Mouse (Mus musculus) forebrain, embryonic 16.5 days (tissue): ENCODE measurements around the gene Smim15. TPM values are rescaled to one million over a fixed set of nuclear protein-coding genes. Genes with fewer than 3 reads are reported as not detected.

ENCODE experiments used
- ATAC-seq: fragments of 200-750 bp; cut with Nextera tagmentation; 2 replicates; pipeline ENCODE4 v1.8.0; 2017; ENCODE audit warnings: mild to moderate bottlenecking, moderate library complexity
- H3K27ac ChIP-seq: fragments of 300-500 bp; sonication (generic); 2 replicates; pipeline ENCODE4 v1.5.1; 2014; ENCODE audit warnings: low read length, control low read depth
- H3K27me3 ChIP-seq: fragments of 300-500 bp; sonication (generic); replicated peaks from 2 replicates; pipeline ENCODE4 v1.6.1; 2014; ENCODE audit warnings: low read length; ENCODE audit not compliant: control insufficient read depth, insufficient read depth
- H3K36me3 ChIP-seq: fragments of 300-500 bp; sonication (generic); 2 replicates; pipeline ENCODE4 v1.6.1; 2014; ENCODE audit not compliant: control insufficient read depth, insufficient read depth
- H3K4me1 ChIP-seq: fragments of 300-500 bp; sonication (generic); replicated peaks from 2 replicates; pipeline ENCODE4 v1.6.1; 2014; ENCODE audit warnings: low read length; ENCODE audit not compliant: control insufficient read depth, insufficient read depth
- H3K4me2 ChIP-seq: fragments of 300-500 bp; sonication (generic); 2 replicates; pipeline ENCODE4 v1.6.1; 2014; ENCODE audit warnings: mild to moderate bottlenecking, low read length, control low read depth
- H3K4me3 ChIP-seq: fragments of 300-500 bp; sonication (generic); replicated peaks from 2 replicates; pipeline ENCODE4 v1.5.1; 2014; ENCODE audit warnings: mild to moderate bottlenecking, low read length, control low read depth
- H3K9ac ChIP-seq: fragments of 300-500 bp; sonication (generic); replicated peaks from 2 replicates; pipeline ENCODE4 v1.6.1; 2014; ENCODE audit warnings: low read depth, low read length, control low read depth
- H3K9me3 ChIP-seq: fragments of 300-500 bp; sonication (generic); 2 replicates; pipeline ENCODE4 v1.6.1; 2016; ENCODE audit warnings: low read length; ENCODE audit not compliant: control insufficient read depth
- WGBS: fragments of 180-500 bp; shearing (Covaris S2); extraction: QIAGEN DNeasy Blood & Tissue Kit; methylation state at CpG from one replicate; pipeline ENCODE4 v1.1.7; 2014; 5-methylcytosine and 5-hydroxymethylcytosine counted together
- polyA plus RNA-seq: library from polyadenylated mRNA; unstranded; fragments of >200 nt; fragmentation: Nextera tagmentation; extraction: Ambion mirVana; gene quantifications from 2 replicates; pipeline ENCODE4 v1.2.1, GENCODE M21; 2015

Smim15 gene
- polyA plus RNA-seq, 1 experiment from 2014 or later: 46.7 TPM

GRCm38 (mm10) chr13:108032789-108033188, 11.5 kb upstream of the Smim15 start:
- H3K4me1 ChIP-seq: no peaks in the 10 kb centered on the region
- WGBS: 92% methylated on average over 4 of the region's 4 CpGs
- no peaks in the 10 kb centered on the region for H3K27me3 ChIP-seq
- no peak overlapping the region for H3K4me2 ChIP-seq
- no peak overlapping the region for H3K27ac ChIP-seq
- no peak for ATAC-seq
- no peaks in the 10 kb centered on the region for H3K36me3 ChIP-seq
- no peak overlapping the region for H3K4me3 ChIP-seq
- no peaks in the 10 kb centered on the region for H3K9me3 ChIP-seq
- H3K9ac ChIP-seq: no peak overlapping the region

DNA sequence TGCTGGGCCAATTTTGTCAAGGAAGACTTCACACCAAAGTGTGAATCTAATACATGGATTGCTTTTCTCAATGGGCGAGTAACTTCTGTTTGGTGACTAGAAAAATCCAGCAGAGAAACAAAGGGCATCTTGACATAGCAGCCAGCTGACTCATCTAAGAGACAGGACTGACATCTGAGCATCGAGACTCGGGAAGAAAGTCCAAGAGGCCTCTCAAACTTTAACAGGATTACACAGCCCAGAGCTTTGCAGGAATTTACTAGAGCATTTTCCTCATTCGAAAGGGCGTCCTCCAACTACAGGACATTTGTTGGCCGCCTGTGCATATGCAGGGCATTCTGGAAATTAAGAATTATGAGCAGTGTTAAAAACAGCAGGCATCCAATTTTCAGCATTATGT, 4.9 kb upstream of the Smim15 start:
- no peak for ATAC-seq
- Histone ChIP-seq H3K4me3 (no peak overlapping the region), H3K36me3 (no peaks in the 10 kb centered on the region), H3K9me3 (no peaks in the 10 kb centered on the region), H3K27ac (no peak overlapping the region), H3K4me1 (peaks cover 16% of the 10 kb centered on the region), H3K4me2 (no peak overlapping the region), H3K9ac (no peak overlapping the region), H3K27me3 (no peaks in the 10 kb centered on the region)
- 39% methylated on average over 6 of the region's 6 CpGs for WGBS

- no peak overlapping the region for H3K27ac ChIP-seq
- no peaks in the 10 kb centered on the region for H3K9me3 ChIP-seq
- no peaks in the 10 kb centered on the region for H3K27me3 ChIP-seq
- peaks cover 18% of the 10 kb centered on the region for H3K4me1 ChIP-seq
- H3K4me3 ChIP-seq: no peak overlapping the region
- ATAC-seq: no peak
- no peak overlapping the region for H3K4me2 ChIP-seq
- 86% methylated on average over 9 of the region's 9 CpGs for WGBS
- H3K9ac ChIP-seq: no peak overlapping the region
- H3K36me3 ChIP-seq: no peaks in the 10 kb centered on the region
These were observed 4.3 kb upstream of the Smim15 start for GRCm38 (mm10) chr13:108039902-108040301.

DNA sequence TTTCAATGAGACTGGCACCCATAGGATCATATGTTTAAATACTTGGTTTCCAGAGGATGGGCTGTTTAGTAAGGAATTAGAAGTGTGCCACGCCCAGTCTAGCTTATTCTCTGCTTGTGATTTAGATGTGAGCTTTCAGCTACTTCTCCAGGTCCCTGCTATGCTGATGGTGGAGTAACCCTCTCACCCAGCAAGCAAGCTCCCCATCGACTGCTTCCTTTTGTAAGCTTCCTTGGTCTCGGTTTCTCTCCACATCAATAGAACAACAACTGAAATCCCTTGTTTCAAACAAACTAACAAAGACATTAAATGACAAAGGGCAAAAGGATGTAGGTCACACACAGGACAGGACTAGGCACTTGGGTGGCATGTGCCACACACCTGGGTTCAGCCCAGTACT, 3.8 kb upstream of the Smim15 start:
- Histone ChIP-seq H3K4me2 (no peak overlapping the region), H3K9me3 (no peaks in the 10 kb centered on the region), H3K4me3 (no peak overlapping the region), H3K36me3 (no peaks in the 10 kb centered on the region), H3K4me1 (peaks cover 21% of the 10 kb centered on the region), H3K27me3 (no peaks in the 10 kb centered on the region), H3K27ac (no peak overlapping the region), H3K9ac (no peak overlapping the region)
- no peak for ATAC-seq
- WGBS: 51% methylated on average over 3 of the region's 3 CpGs

GRCm38 (mm10) chr13:108041358-108041757, 2.9 kb upstream of the Smim15 start:
- Histone ChIP-seq H3K27ac (no peak overlapping the region), H3K27me3 (no peaks in the 10 kb centered on the region), H3K4me2 (peak overlapping the region; percentile 20; the same call in 1 of the 2 replicates), H3K4me3 (no peak overlapping the region), H3K9ac (no peak overlapping the region), H3K36me3 (no peaks in the 10 kb centered on the region), H3K9me3 (no peaks in the 10 kb centered on the region), H3K4me1 (peaks cover 28% of the 10 kb centered on the region)
- no peak; the same call in 1 of the 2 replicates for ATAC-seq
- WGBS: 4% methylated on average over 7 of the region's 7 CpGs

GRCm38 (mm10) chr13:108043431-108044221, 620 bp upstream of the Smim15 start:
- under 1% methylated on average over 23 of the region's 23 CpGs for WGBS
- ATAC-seq: peak; percentile 64
- H3K9me3 ChIP-seq: no peaks in the 10 kb centered on the region

GRCm38 (mm10) chr13:108045646-108046045, 1.4 kb downstream of the Smim15 start:
- no peaks in the 10 kb centered on the region for H3K27me3 ChIP-seq
- no peak overlapping the region for H3K27ac ChIP-seq
- H3K4me2 ChIP-seq: no peak overlapping the region
- no peak overlapping the region for H3K9ac ChIP-seq
- no peaks in the 10 kb centered on the region for H3K9me3 ChIP-seq
- H3K4me3 ChIP-seq: no peak overlapping the region
- peaks cover 27% of the 10 kb centered on the region for H3K4me1 ChIP-seq
- no peaks in the 10 kb centered on the region for H3K36me3 ChIP-seq
- 91% methylated on average over 3 of the region's 3 CpGs for WGBS
- ATAC-seq: no peak

More at GRCm38 (mm10) chr13:108043431-108044221, 620 bp upstream of the Smim15 start:
- H3K9ac ChIP-seq: peak overlapping the region; percentile 98
- peaks cover 30% of the 10 kb centered on the region for H3K4me1 ChIP-seq
- peak overlapping the region; percentile 92 for H3K27ac ChIP-seq
- peak overlapping the region; percentile 67 for H3K4me2 ChIP-seq
- peak overlapping the region; percentile 98 for H3K4me3 ChIP-seq
- H3K27me3 ChIP-seq: no peaks in the 10 kb centered on the region
- no peaks in the 10 kb centered on the region for H3K36me3 ChIP-seq

GRCm38 (mm10) chr13:108046071-108046470, 1.8 kb downstream of the Smim15 start:
- Histone ChIP-seq H3K4me2 (no peak overlapping the region), H3K9me3 (no peaks in the 10 kb centered on the region), H3K27ac (no peak overlapping the region), H3K27me3 (no peaks in the 10 kb centered on the region), H3K36me3 (no peaks in the 10 kb centered on the region), H3K4me1 (peaks cover 27% of the 10 kb centered on the region), H3K4me3 (no peak overlapping the region), H3K9ac (no peak overlapping the region)
- ATAC-seq: no peak
- WGBS: 98% methylated on average over 3 of the region's 3 CpGs

DNA sequence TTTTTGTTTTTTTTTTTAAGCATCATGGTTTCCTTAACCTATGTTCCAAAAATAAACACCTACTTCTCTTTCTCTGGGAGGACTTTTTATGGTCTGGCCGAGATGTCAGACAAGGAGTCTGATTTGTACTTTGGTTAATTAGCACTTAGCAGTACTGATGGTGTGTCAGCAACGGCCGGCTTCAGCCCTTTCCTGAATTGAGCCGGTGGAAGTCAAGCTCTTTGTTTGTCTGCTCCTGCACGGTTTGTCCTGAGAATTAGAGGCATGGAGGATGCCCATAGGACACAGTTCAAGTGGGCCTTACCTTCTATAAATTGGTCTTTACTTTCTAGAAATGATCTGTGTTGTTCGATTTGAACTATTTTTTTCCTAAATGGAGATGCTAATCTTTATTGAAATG, 2.6 kb downstream of the Smim15 start:
- no peak overlapping the region for H3K9ac ChIP-seq
- peaks cover 25% of the 10 kb centered on the region for H3K4me1 ChIP-seq
- H3K9me3 ChIP-seq: no peaks in the 10 kb centered on the region
- 0 out of 2 replicates have a peak overlapping the region, but pooled peaks have one; percentile 31 for H3K27ac ChIP-seq
- no peak overlapping the region for H3K4me3 ChIP-seq
- no peaks in the 10 kb centered on the region for H3K36me3 ChIP-seq
- no peaks in the 10 kb centered on the region for H3K27me3 ChIP-seq
- no peak overlapping the region for H3K4me2 ChIP-seq
- no peak for ATAC-seq
- WGBS: 47% methylated on average over 6 of the region's 6 CpGs
